Mouse (Mus musculus): Measurements from ENCODE around the gene Gm10282.

Gene Gm10282

GRCm38 (mm10) chr8:72324036-72324706 is 19.1 kb upstream of the Gm10282 start:
- no peak for DNase-seq (ENCODE audit: low read depth, low spot score)

GRCm38 (mm10) chr8:72323131-72323725 is 18.2 kb upstream of the Gm10282 start:
- peak; percentile 68 for DNase-seq (ENCODE audit: low read depth, low spot score)

GRCm38 (mm10) chr8:72322471-72322889 is 17.4 kb upstream of the Gm10282 start:
- no peak for DNase-seq (ENCODE audit: low read depth, low spot score)

DNA sequence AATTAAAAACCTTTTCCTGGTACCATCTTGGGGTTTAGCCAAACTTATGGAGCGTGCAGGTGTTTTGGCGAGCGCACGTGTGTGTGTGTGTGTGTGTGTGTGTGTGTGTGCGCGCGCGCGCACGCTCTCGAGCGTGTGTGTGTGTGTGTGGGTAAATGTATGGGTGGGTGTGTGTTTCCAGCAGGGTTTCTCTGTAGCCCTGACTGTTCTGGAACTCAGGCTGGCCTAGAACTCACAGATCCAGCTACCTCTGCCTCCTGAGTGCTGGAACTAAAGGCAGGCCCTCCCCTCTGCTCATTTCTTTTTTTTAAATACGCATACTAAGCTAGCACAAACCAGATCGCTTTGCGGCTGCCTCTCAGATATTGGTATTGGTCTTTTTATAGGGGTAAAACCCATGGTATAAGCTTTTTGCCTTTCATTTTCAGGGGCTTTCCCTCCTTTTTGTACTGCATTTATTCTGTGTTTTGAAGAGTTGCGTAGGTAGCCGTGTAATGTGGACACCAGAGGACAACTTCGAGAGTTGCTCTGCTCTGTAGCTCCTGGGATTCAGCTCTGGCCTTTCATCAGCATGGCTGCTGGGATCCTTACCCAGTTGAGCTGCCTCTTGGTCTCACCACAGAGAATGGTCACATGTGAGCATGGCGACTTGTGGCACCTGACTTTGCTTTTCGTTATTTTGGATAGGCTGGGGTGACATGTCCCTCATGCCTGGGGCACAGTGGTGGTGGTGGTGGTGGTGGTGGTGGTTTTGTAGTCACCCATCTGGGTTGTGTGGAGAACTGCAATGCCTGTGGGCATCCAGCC is 16.8 kb upstream of the Gm10282 start:
- DNase-seq (ENCODE audit: low read depth, low spot score): no peak

DNA sequence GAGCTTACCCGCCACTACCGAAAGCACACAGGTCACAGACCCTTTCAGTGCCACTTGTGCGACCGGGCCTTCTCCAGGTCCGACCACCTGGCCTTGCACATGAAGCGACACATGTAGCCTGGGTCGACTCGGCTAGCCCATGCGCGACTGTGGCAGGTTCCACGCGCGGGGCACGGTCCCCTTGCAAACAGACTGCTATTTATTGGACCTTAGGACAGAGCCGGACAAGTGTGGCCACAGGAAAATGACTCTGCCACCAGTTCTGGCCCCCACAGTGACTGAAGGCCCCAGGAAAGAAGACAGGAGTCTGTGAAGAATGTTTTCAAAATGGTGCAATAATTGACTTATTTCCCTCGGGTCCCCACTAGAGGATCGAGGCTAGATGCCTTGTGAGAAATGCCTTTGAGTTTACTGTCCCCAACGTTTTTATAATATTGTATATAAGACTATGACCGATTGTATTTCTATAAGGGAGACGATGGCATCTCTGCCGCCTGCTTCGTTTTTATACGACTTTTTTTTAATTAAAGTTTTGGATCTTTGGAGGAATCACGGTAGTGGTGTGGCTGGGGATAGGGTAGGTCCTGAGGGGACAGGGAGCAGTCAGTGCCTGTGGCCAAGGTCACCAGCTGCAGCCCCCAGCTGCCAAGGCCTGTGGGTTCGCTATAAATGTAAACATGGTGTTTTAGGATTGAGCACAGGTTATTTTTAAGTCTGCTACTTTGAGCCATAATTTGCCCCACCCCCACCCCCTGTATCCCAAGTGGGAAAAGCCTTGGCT is 15.9 kb upstream of the Gm10282 start:
- DNase-seq (ENCODE audit: low read depth, low spot score): no peak

- DNase-seq (ENCODE audit: low read depth, low spot score): no peak
Measured at GRCm38 (mm10) chr8:72319921-72320802, 15.1 kb upstream of the Gm10282 start.

DNA sequence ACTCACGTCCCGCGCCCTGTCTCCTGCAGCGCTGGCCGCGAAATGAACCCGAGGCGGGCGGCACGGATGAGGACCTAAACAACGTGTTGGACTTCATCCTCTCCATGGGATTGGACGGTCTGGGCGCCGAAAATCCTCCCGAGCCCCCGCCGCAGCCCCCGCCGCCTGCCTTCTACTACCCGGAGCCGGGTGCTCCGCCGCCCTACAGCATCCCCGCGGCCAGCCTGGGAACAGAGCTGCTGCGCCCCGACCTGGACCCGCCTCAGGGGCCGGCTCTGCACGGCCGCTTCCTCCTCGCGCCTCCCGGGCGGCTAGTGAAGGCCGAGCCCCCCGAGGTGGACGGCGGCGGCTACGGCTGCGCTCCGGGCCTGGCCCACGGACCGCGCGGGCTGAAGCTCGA is 14.3 kb upstream of the Gm10282 start:
- no peak for DNase-seq (ENCODE audit: low read depth, low spot score)

DNA sequence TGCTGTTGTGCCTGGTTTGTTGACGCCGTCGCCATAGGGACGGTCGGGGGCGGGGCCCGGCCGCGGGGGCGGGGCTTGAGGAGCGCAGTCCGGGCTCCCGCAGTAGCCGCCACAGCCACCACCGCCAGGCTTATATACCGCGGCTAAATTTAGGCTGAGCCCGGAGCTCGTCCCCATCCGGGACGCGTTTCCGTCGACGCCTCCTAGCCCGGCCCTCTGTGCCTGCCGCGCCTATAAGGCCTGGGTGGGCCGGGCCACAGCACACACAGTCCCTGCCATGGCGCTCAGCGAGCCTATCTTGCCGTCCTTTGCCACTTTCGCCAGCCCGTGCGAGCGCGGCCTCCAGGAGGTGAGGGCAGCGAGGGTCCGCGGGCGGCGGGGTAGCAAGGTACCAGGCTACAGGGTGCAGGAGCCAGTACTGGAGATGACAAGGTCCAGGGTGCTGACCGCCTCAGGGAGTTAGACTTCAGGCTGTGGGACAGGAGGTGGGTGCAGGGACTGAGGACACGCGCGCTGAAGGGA is 13.8 kb upstream of the Gm10282 start, which contains the start of gene Klf2:
Klf2 (plus strand) TSS at position 233 of the 522 bp plus-strand sequence.
- DNase-seq (ENCODE audit: low read depth, low spot score): peak; percentile 83

- DNase-seq (ENCODE audit: low read depth, low spot score): no peak
Measured at GRCm38 (mm10) chr8:72317741-72318301, 12.8 kb upstream of the Gm10282 start.

GRCm38 (mm10) chr8:72316053-72316695 is 11.1 kb upstream of the Gm10282 start:
- no peak for DNase-seq (ENCODE audit: low read depth, low spot score)

DNA sequence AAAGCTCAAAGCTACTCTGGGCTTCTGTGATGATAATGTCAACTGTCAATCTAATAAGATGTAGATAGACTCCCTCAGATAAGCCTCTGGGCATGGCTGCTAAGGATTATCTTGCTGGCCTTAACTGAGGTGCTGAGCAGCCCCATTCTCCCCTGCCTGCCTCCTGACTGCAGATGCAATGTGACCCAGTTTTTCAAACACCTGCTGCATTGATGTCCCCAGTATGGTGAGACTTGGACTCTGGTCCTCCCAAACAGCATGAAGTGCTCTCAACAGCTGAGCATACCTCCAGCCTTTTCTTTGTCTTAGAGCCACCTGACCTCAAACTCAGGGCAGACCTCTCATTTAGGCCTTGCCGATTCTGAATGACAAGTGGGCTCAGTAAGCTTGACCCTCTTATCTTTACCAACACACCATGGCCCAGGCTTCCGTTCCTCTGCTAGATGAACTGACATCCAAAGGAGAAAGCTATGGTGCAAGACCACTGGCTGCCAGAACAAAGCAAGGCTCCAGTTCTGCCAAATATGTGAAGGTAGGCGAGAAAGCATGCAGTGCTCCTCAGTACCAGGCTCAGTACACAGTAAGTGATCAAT is 8.0 kb upstream of the Gm10282 start:
- DNase-seq (ENCODE audit: low read depth, low spot score): no peak

- DNase-seq (ENCODE audit: low read depth, low spot score): peak; percentile 92
Measured at GRCm38 (mm10) chr8:72310849-72311506, 5.9 kb upstream of the Gm10282 start.

- DNase-seq (ENCODE audit: low read depth, low spot score): no peak
Measured at GRCm38 (mm10) chr8:72308276-72308675, 3.2 kb upstream of the Gm10282 start.

GRCm38 (mm10) chr8:72306913-72307312 is 1.9 kb upstream of the Gm10282 start:
- no peak for DNase-seq (ENCODE audit: low read depth, low spot score)

GRCm38 (mm10) chr8:72303633-72304032 is 1.4 kb downstream of the Gm10282 start:
- DNase-seq (ENCODE audit: low read depth, low spot score): peak; percentile 78

DNA sequence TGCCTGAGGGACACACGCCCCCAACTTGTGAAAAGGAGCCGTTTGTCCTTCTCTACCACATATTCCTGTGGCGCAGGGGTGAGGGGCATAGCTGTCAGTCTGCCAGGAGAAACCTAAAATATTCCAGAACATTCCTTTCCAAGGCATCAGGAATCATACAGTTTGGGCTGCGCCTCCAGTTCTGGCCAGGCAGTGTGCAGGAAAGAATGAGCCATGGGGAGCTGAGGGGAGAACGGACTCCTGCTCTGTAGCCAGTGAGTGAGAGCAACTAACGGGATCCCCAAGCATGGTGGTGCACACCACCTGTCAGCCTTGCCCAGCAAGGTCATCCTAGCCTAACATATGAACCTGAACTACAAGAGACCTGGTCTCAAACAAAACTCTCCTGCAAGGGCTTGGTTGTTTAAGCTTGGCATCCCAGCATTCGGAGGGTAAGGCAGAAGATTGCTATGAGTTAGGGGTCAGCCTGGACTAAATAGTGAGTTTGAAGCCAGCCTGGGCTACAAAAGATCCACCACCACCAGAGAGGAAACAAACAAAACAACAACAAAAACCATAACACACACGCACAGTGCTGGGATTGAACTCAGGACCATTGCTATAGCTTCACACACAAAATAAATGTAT is 2.0 kb downstream of the Gm10282 start:
- no peak for DNase-seq (ENCODE audit: low read depth, low spot score)

GRCm38 (mm10) chr8:72301497-72301896 is 3.6 kb downstream of the Gm10282 start:
- no peak for DNase-seq (ENCODE audit: low read depth, low spot score)

DNA sequence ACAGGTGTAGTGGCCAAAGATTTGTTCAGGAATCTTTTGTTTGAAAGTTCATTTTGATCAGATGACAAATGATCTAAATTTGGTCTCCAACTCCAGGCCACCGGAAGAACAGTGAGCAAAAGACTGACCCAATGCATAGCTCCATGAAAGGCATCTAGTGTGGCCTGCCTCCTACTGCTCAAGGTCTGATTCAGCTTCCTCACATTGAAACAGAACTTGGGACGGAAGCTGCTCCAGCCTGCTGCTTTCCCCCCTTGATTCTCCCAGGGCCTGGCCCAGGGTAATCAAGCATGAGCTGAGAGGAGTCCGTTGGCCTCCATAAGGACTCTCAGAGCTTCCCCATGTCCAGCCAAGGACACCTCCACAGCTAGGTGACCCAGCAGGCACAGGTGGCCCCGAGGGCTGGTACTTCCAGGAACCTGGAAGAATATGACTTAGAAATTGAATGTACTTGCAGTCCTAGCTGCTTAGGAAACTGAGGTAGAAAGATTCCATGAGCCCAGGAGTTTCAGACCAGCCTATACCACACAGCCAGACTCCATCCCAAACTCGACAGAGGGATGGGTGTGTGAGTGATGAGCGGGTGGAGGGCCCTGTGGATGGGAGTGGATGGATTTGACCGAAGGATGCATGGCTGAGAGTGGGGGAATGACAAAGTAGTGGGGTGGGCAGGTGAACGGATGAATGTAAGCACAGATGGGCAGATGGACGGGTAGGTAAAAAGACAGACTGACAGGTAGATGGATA is 4.2 kb downstream of the Gm10282 start:
- DNase-seq (ENCODE audit: low read depth, low spot score): no peak

Measured in brain, adult 2 months (tissue).